Mouse (Mus musculus): ENCODE measurements around the gene Maml3. TPM values are rescaled to one million over a fixed set of nuclear protein-coding genes. Genes with fewer than 3 reads are reported as not detected.

Maml3 gene
- total and polyA plus RNA-seq, 3 experiments, result 0.81 to 1.8 (median 0.98) TPM

GRCm38 (mm10) chr3:51871346-51871745 is 233.5 kb downstream of the Maml3 start:
- dilution Hi-C loops (cut with MboI; ENCODE audit: extremely low pct_ligation_motif_present, extremely low pct_unique_long_range_greater_than_20kb, low sequenced_read_pairs), result no loop called here

GRCm38 (mm10) chr3:51869980-51870379 is 234.9 kb downstream of the Maml3 start:
- no peaks in the 10 kb centered on the region for H3K36me3 ChIP-seq (replicated peaks in 1 of 2; ENCODE audit: control insufficient read depth in 1 of 2, insufficient read depth in 1 of 2, low read length in 1 of 2)
- in situ Hi-C loops (cut with MboI; ENCODE audit: low pct_ligation_motif_present, low pct_unique_long_range_greater_than_20kb, low sequenced_read_pairs), result no loop called here
- H3K79me2 ChIP-seq (replicated peaks; ENCODE audit: control insufficient read depth, extremely low read depth, insufficient read depth, poor library complexity, severe bottlenecking), result no peaks in the 10 kb centered on the region
- H3K4me2 ChIP-seq (ENCODE audit: insufficient read depth, low read depth, poor library complexity, severe bottlenecking), result no peak overlapping the region
- dilution Hi-C loops (cut with MboI; ENCODE audit: extremely low pct_ligation_motif_present, extremely low pct_unique_long_range_greater_than_20kb, low sequenced_read_pairs), result no loop called here
- no peaks in the 10 kb centered on the region for H3K27me3 ChIP-seq (replicated peaks)
- TF ChIP-seq TBP (conservative IDR thresholded peaks at IDR 0.05; ENCODE audit: low read depth, low read length), result no peak
- TF ChIP-seq IRF4 (IDR thresholded peaks at IDR 0.05; ENCODE audit: low read depth, low read length), result no peak
- TF ChIP-seq ELF1 (IDR thresholded peaks at IDR 0.05; ENCODE audit: low read depth, low read length), result no peak
- no peak for TF ChIP-seq JUN (IDR thresholded peaks at IDR 0.05; ENCODE audit: insufficient read depth, low read depth, low read length)
- no peak for TF ChIP-seq NELFE (IDR thresholded peaks at IDR 0.05; ENCODE audit: low read depth, low read length)
- no peak for TF ChIP-seq SMC3 (IDR thresholded peaks at IDR 0.05; ENCODE audit: low read depth, low read length)
- TF ChIP-seq MEF2A (IDR thresholded peaks at IDR 0.05; ENCODE audit: borderline replicate concordance, low read depth, low read length), result no peak
- TF ChIP-seq MXI1 (IDR thresholded peaks at IDR 0.05; ENCODE audit: low read depth, low read length), result no peak
- DNase-seq (ENCODE audit: extremely low read depth), result no peak
- no peak overlapping the region for H3K27ac ChIP-seq (ENCODE audit: insufficient read depth, low read depth)
- peaks cover 0 to 11% of the 10 kb centered on the region in 2 experiments; a peak in 2 of 4 replicates for H3K4me1 ChIP-seq (ENCODE audit: control insufficient read depth in 1 of 2, insufficient read depth in 2 of 2)
- H3K9me3 ChIP-seq (replicated peaks; ENCODE audit: low read length), result no peaks in the 10 kb centered on the region
- no peak overlapping the region for H3K9ac ChIP-seq (ENCODE audit: insufficient read depth, low read depth)
- no peak overlapping the region for H3K4me3 ChIP-seq (replicated peaks in 1 of 3; ENCODE audit: low read depth in 2 of 3, low read length in 2 of 3, poor library complexity in 1 of 3)

More at GRCm38 (mm10) chr3:51871346-51871745, 233.5 kb downstream of the Maml3 start:
- Histone ChIP-seq H3K27me3 (replicated peaks) (no peaks in the 10 kb centered on the region), H3K9ac (ENCODE audit: insufficient read depth, low read depth) (no peak overlapping the region), H3K4me1 (ENCODE audit: control insufficient read depth in 1 of 2, insufficient read depth in 2 of 2) (peaks cover 0 to 14% of the 10 kb centered on the region in 2 experiments; a peak in 2 of 4 replicates), H3K79me2 (replicated peaks; ENCODE audit: control insufficient read depth, extremely low read depth, insufficient read depth, poor library complexity, severe bottlenecking) (no peaks in the 10 kb centered on the region), H3K4me3 (replicated peaks in 1 of 3; ENCODE audit: low read depth in 2 of 3, low read length in 2 of 3, poor library complexity in 1 of 3) (no peak overlapping the region), H3K36me3 (replicated peaks in 1 of 2; ENCODE audit: control insufficient read depth in 1 of 2, insufficient read depth in 1 of 2, low read length in 1 of 2) (no peaks in the 10 kb centered on the region), H3K9me3 (replicated peaks; ENCODE audit: low read length) (no peaks in the 10 kb centered on the region), H3K27ac (ENCODE audit: insufficient read depth, low read depth) (no peak overlapping the region), H3K4me2 (ENCODE audit: insufficient read depth, low read depth, poor library complexity, severe bottlenecking) (no peak overlapping the region)
- TF ChIP-seq MYC (IDR thresholded peaks at IDR 0.05; ENCODE audit: low read depth, low read length) (no peak), SMC3 (IDR thresholded peaks at IDR 0.05; ENCODE audit: low read depth, low read length) (no peak), ZMIZ1 (IDR thresholded peaks at IDR 0.05; ENCODE audit: low read depth, low read length) (no peak), IRF4 (IDR thresholded peaks at IDR 0.05; ENCODE audit: low read depth, low read length) (no peak), MXI1 (IDR thresholded peaks at IDR 0.05; ENCODE audit: low read depth, low read length) (no peak), TCF12 (IDR thresholded peaks at IDR 0.05; ENCODE audit: low read depth, low read length) (no peak), HCFC1 (IDR thresholded peaks at IDR 0.05; ENCODE audit: low read depth, low read length) (no peak), MEF2A (IDR thresholded peaks at IDR 0.05; ENCODE audit: borderline replicate concordance, low read depth, low read length) (no peak), USF2 (conservative IDR thresholded peaks at IDR 0.05; ENCODE audit: low read depth, low read length) (no peak), CHD2 (IDR thresholded peaks at IDR 0.05; ENCODE audit: low read length) (no peak), EP300 (IDR thresholded peaks at IDR 0.05; ENCODE audit: low read length) (no peak), ETS1 (conservative IDR thresholded peaks at IDR 0.05; ENCODE audit: low read depth, low read length) (no peak), JUND (conservative IDR thresholded peaks at IDR 0.05; ENCODE audit: low read depth, low read length) (no peak), ZC3H11A (IDR thresholded peaks at IDR 0.05; ENCODE audit: low read depth, low read length) (no peak)
- in situ Hi-C loops (cut with MboI; ENCODE audit: low pct_ligation_motif_present, low pct_unique_long_range_greater_than_20kb, low sequenced_read_pairs), result no loop called here
- DNase-seq (ENCODE audit: extremely low read depth), result no peak

Measured in CH12.LX (cell line).